Mouse (Mus musculus) activated CD4-positive, CD25-positive, alpha-beta regulatory T cell (primary cell): Measurements from ENCODE around the gene Kif17. TPM values are rescaled to one million over a fixed set of nuclear protein-coding genes. Genes with fewer than 3 reads are reported as not detected.

Experiments
- polyA plus RNA-seq, 2 experiments: library from polyadenylated mRNA; unstranded; fragments of 100-300 nt; shearing (Covaris generic); gene quantifications; one replicate each; pipeline ENCODE4 v1.2.1; 2017

Kif17 gene
- polyA plus RNA-seq = under 1 TPM; 0.08 to 0.34 TPM

DNA sequence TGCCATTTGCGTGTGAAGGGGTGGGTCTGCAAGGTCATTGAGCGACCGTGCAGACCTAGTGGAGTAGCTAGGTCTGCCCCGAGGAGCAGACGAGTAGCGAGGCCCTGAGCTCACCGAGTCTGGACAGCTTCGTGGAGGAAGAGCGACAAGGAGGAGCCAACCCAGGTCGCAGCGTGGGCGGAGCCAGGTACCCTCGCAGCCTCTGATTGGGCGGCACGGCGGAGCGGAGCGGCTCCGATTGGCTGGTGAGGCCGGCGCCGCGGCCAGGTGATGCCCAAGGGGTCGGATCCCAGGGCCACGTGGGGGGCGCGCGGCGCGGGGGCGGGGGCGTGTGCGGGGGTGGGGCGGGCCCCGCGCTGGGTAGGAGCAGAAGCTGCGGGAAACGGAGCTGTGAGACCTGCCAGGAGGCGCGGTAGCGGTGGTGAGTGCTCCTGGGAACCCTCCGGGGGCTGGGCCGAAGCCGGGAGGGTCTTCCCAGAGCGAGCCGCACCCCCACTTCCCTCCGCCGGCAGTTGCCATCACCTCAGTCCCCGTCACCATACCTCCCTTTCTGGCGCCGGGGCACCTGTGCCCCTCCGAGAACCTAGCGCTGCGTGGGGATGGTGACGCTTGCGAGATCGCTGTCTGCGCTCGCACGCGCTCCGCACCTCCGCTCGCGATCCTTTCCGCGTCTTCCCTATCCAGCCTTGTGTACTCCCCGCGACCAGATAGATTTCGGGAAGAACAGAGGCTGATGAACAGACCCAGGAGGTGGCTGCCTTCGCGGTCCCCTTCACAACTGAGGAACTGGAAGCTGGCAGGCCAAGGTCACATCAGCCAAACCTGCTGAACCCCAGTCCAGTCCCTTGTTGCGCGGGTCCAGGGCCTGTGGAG is at the start of gene Kif17, which contains the start of gene Sh2d5:
Gene Kif17, plus strand, starts transcription at position 348 of the 873 bp plus-strand sequence.
Gene Sh2d5, plus strand, starts transcription at position 316 of the 873 bp plus-strand sequence.

DNA sequence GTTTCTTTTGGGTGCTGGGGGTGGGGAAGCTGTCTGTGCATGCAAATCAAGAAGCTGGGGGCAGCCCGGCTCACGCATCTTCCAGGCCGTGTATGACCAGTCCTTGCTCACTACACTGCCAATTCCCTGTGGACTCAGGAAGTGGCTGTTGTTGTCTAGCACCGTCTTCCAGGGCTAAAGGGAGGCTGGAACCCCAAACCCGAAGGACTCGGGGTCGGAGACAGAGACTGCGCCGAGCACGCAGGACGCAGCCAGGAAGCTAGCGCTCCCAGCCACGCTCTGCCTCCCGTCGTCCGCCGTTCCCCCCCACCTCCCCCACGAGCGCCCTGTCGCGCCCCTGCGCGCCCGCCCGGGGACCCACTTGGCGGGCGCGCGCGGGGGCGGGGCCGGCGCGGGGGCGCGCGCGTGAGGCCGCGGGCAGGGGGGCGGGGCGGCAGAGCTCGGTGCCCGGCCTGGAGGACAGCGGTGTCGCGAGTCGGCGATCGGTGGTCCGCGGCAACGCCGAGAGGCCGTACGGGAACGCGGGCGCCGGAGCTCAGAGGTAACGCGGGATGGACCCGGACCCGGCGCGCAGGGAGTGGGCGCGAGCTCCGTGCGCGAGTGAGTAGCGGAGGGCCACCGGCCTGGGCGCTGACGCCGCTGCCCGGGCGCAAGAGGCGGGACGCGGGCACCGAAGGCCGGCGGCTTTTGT is 33.9 kb upstream of the Kif17 start, which contains the start of gene Hp1bp3:
Gene Hp1bp3, plus strand, starts transcription at position 97 of the 691 bp plus-strand sequence.

DNA sequence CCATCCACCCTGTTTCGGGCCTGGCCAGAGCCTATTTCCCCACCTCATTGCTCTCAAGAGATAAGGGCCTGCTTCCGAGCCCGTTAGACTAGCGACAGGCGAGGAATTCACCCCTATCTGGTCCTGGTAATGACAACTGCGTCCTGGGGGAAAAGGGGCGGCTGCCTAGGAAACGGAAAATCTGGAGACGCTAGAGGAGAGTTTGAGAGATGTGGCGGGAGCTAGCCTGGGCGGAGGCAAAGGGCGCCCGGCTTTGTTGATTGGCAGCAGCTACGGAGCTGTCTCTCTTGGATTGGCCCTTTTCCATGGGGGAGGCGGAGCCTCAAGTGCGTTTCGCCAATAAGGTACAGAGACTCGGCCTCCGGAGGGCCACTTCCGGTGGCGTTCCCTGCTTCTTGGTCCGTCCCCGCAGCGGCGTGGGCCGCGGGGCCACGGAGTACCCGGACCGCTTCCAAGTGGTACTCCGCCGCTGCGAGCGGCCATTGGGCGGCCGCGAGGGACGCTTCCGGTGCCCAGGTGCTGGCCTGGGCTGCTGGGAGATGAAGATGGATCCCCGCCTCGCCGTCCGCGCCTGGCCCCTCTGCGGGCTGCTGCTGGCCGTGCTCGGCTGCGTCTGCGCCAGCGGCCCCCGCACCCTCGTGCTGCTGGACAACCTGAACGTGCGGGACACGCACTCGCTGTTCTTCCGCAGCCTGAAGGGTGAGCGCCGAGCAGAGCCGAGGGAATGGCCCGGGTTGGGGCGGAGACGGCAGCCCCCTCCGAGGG is 54.3 kb downstream of the Kif17 start, which contains the start of gene Ddost:
Gene Ddost, plus strand, starts transcription at position 391 of the 765 bp plus-strand sequence.

DNA sequence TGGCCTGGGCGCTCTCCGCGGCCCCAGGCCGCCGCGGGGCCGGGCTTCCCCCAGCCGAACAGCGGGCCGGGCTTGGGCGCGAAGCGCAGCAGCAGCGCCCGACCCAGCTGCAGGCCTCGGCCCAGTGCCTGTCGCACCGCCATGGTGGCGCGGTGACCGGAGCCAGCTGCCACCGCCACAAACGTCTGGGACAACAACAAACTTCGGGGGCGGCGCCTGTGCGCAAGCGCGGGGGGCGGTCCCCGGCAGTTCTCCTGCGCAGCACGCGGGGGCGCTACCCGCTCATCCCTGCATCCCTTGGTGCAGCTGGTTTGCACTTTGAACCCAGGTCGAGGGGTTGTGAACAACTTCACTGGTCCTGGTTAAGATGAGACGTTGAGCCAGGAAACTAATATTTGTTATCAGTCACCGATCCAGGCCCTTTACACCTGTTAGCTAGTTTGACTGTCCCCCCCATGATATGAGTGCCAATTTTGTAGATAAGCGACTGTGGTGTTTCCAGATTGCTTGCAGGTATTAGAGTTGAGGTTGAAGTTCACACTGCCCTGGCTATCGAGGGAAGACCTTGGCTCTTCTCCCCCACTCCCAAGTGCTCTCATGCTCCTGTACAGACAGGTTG is 76.0 kb downstream of the Kif17 start, which contains the start of gene Pink1:
Gene Pink1, minus strand, starts transcription at position 231 of the 619 bp plus-strand sequence.

Other genes with a start within 250 kb of the Kif17 start
- 100 to 1,000 TPM; 187 to 191 TPM for gene Hp1bp3, start 34.1 kb upstream of the Kif17 start, polyA plus RNA-seq
- gene Sh2d5, start within 50 bp of the Kif17 start, polyA plus RNA-seq = under 1 TPM; 0.06 to 0.18 TPM
- gene Ddost, start 54.3 kb downstream of the Kif17 start, polyA plus RNA-seq = 100 to 1,000 TPM; 166 to 178 TPM
- gene Pink1, start 75.9 kb downstream of the Kif17 start, polyA plus RNA-seq = 100 to 1,000 TPM; 103 to 124 TPM
- not detected for gene Cda, start 117.6 kb downstream of the Kif17 start, polyA plus RNA-seq
- gene Fam43b, start 146.1 kb downstream of the Kif17 start, polyA plus RNA-seq = not detected
- gene Mul1, start 184.2 kb downstream of the Kif17 start, polyA plus RNA-seq = 10 to 100 TPM; 10.8 to 11.6 TPM
- under 1 TPM; 0.27 to 0.72 TPM for gene Camk2n1, start 203.9 kb downstream of the Kif17 start, polyA plus RNA-seq